Mouse (Mus musculus) heart, adult 2 months (tissue): ENCODE measurements around the gene Ccdc84. TPM values are rescaled to one million over a fixed set of nuclear protein-coding genes. Genes with fewer than 3 reads are reported as not detected.
"Not testable (repeated sequence)": the region's sequence is repeated elsewhere in the genome, so short reads cannot be mapped to it uniquely, and the experiment has no call there.

Experiments
- DNase-seq, 2 experiments: peaks; one replicate each; pipeline ENCODE4 v3.0.0; 2021
- H3K27ac ChIP-seq: fragments of 200-600 bp; 2 replicates; pipeline ENCODE4 v1.8.1; 2022
- H3K27me3 ChIP-seq: fragments of 200-500 bp; 2 replicates; pipeline ENCODE4 v1.6.1; 2012; ENCODE audit warnings: mild to moderate bottlenecking, low read length, inconsistent platforms, mixed read lengths; ENCODE audit not compliant: control insufficient read depth, insufficient read depth
- H3K36me3 ChIP-seq: fragments of 200-500 bp; 2 replicates; pipeline ENCODE4 v1.6.1; 2012; ENCODE audit warnings: low read length, inconsistent platforms; ENCODE audit not compliant: control insufficient read depth, insufficient read depth
- H3K4me1 ChIP-seq: fragments of 200-500 bp; 2 replicates; pipeline ENCODE4 v1.6.1; 2011; ENCODE audit warnings: low read length; ENCODE audit not compliant: control insufficient read depth, insufficient read depth
- H3K4me3 ChIP-seq: fragments of 200-600 bp; 2 replicates; pipeline ENCODE4 v1.8.1; 2022
- H3K79me2 ChIP-seq: fragments of 200-500 bp; replicated peaks from 2 replicates; pipeline ENCODE4 v1.6.1; 2012; ENCODE audit warnings: mild to moderate bottlenecking, inconsistent platforms, low read length, moderate library complexity, mixed read lengths; ENCODE audit not compliant: control insufficient read depth, insufficient read depth
- H3K9ac ChIP-seq: fragments of 200-500 bp; 2 replicates; pipeline ENCODE4 v1.6.1; 2012; ENCODE audit warnings: low read depth, mild to moderate bottlenecking, control low read depth, inconsistent platforms, low read length, mixed read lengths
- CTCF ChIP-seq: fragments of 200-600 bp; IDR thresholded peaks from 2 replicates; pipeline ENCODE4 v1.8.1; 2022; ENCODE audit warnings: antibody characterized with exemption, mild to moderate bottlenecking, moderate library complexity
- EP300 ChIP-seq: fragments of 200-500 bp; IDR thresholded peaks from 2 replicates; pipeline ENCODE4 v1.6.1; 2011; ENCODE audit warnings: low read depth, low read length, control low read depth; ENCODE audit not compliant: insufficient read depth
- POLR2A ChIP-seq: fragments of 200-500 bp; IDR thresholded peaks from 2 replicates; pipeline ENCODE4 v1.6.1; 2011; ENCODE audit warnings: mild to moderate bottlenecking, low read depth, low read length, control low read depth; ENCODE audit not compliant: insufficient read depth
- WGBS: fragments of 180-500 bp; shearing (Covaris S2); methylation state at CpG from one replicate; pipeline ENCODE4 v1.1.7; 2018; 5-methylcytosine and 5-hydroxymethylcytosine counted together
- intact Hi-C: fragments of 180-260 bp; cut with DNase I; formaldehyde crosslinking; loops from one replicate; pipeline ENCODE4 v1.15.1; 2025
- polyA plus RNA-seq: library from polyadenylated mRNA; depleted of rRNA; stranded (reverse); fragments of >200 nt; gene quantifications from 2 replicates; pipeline ENCODE4 v1.2.3, GENCODE M21; 2012
- total RNA-seq, 2 experiments: library from RNA; stranded (reverse); gene quantifications; 2 replicates each; pipeline ENCODE4 v1.2.3; 2021

Gene Ccdc84
- total and polyA plus RNA-seq, 3 experiments: 5.5 to 10.5 (median 5.7) TPM

DNA sequence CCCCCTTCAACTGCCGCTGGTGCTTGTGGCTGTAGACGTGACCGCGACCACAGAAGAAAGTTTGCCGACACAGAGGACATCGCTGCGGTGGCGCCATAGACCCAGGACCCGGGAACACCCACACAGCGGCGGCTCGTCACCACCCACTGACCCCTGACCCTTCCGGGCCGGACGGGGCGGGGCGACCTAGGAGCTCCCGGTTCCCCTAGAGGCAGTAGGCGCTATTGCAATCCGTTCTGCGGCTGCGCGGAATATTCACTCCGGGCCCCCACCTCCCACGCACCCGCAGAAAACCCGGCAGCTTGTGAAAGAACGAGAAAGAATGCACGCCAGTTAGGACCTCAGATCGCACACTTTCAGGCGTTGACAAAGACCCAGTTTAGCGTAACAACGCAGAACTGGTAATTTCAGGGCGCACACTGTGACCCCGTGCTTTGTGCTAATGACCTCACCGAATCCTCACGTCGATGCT lies 441 bp downstream of the Ccdc84 start:
- Histone ChIP-seq H3K4me3 (peak overlapping the region; percentile 86), H3K9ac (peak overlapping the region; percentile 78), H3K27me3 (no peaks in the 10 kb centered on the region), H3K36me3 (no peaks in the 10 kb centered on the region; the same call in 1 of the 2 replicates), H3K27ac (peak overlapping the region; percentile 88), H3K4me1 (peaks cover 3% of the 10 kb centered on the region), H3K79me2 (no peaks in the 10 kb centered on the region)
- intact Hi-C loops: no loop called here
- WGBS: under 1% methylated on average over 38 of the region's 38 CpGs
- TF ChIP-seq POLR2A (peak; percentile 78), CTCF (peak; percentile 98), EP300 (peak; percentile 49; the same call in 1 of the 2 replicates)
- peak; percentile 94 to 98 for DNase-seq

DNA sequence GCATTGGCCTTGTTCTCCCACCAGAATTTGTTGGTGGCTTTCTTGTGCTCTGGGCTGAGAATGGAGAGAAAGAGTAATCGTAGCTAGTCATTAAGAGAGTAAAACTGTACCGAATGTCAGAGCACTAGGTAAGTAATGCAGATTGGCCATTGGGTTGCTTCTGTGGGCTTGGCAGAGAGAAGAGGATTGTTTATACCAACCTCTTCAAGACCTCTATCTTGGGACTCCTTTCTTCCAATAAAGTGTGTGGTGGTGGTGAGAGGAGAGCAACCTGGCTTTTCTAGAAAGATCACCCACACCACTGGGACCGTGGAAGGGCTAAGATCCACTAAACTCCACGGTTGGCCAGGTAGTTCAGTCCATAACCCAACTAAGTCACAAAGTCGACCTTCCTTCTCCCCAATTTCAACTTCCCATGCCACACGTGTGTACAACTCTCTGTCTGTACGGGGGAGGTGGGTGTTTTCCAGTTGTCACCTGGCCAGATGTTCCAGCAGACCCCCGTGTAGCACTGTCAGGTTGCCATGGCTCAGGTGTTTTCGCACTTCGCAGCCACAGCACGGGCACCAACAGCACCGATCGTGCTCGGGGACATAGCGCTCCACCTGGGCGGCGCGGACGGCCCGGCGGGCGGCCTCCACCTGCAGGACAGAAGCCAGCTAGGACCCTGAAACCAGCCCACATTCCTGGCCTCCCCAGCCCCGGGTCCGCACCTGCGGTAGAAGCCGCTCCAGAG lies 1.0 kb downstream of the Ccdc84 start:
- peak overlapping the region; percentile 88 for H3K27ac ChIP-seq
- WGBS: 6% methylated on average over 26 of the region's 26 CpGs
- no peaks in the 10 kb centered on the region for H3K79me2 ChIP-seq
- H3K4me1 ChIP-seq: peaks cover 3% of the 10 kb centered on the region
- no peaks in the 10 kb centered on the region for H3K27me3 ChIP-seq
- no peaks in the 10 kb centered on the region; the same call in none of the 2 replicates for H3K36me3 ChIP-seq
- no peak for DNase-seq
- intact Hi-C loops: no loop called here
- H3K4me3 ChIP-seq: peak overlapping the region; percentile 86
- peak overlapping the region; percentile 78 for H3K9ac ChIP-seq
- TF ChIP-seq EP300 (no peak), CTCF (no peak), POLR2A (no peak)

DNA sequence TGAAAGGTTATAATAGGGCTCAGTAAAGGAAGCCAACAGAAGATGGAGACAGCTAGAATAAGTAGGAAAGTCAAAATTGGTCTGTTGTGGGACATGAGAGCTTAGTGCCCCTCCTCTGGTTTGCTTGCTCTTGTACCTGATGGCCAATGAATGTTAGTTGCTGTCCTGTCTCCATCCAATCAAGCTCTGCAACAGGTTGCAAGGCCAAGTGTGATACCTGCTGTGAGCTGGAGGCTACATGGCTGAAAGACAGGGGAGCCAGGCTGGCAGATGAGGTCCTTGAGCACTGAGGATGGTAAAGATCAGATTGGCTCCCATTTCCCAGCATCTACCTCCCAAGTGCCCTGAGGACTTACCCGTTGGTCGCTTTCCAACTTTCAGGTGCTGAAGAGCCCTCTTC lies 5.6 kb downstream of the Ccdc84 start:
- intact Hi-C loops: no loop called here
- Histone ChIP-seq H3K4me1 (peaks cover 3% of the 10 kb centered on the region), H3K79me2 (no peaks in the 10 kb centered on the region), H3K4me3 (no peak overlapping the region), H3K9ac (no peak overlapping the region), H3K27me3 (no peaks in the 10 kb centered on the region), H3K36me3 (peaks cover 12% of the 10 kb centered on the region), H3K27ac (no peak overlapping the region)
- 77% methylated on average over 2 of the region's 2 CpGs for WGBS
- TF ChIP-seq POLR2A: no peak
- no peak for TF ChIP-seq CTCF
- no peak for TF ChIP-seq EP300
- DNase-seq: no peak

DNA sequence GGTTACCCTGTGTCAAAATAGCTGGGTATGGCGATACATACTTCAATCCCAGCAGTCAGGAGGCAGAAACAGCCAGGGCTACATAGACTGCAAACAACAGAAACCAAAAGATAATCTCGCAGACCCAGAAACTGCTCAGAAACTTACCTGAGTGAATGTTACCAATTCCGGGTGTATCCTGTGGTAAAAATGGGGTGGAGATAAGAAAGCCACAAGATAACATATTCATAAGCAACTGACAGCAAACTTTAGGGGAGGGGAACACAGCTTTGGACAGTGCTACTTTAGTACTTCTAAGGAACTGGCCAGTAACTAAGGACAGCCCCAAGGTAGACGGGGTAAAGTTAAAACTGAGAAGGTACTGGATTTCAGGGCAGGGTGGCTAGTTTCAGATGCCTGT lies 6.1 kb downstream of the Ccdc84 start:
- Histone ChIP-seq H3K36me3 (peaks cover 12% of the 10 kb centered on the region), H3K4me1 (peaks cover 1% of the 10 kb centered on the region), H3K9ac (no peak overlapping the region), H3K27me3 (no peaks in the 10 kb centered on the region), H3K27ac (no peak overlapping the region), H3K4me3 (no peak overlapping the region), H3K79me2 (no peaks in the 10 kb centered on the region)
- DNase-seq: no peak
- 74% methylated on average over 4 of the region's 4 CpGs for WGBS
- intact Hi-C loops: no loop called here
- TF ChIP-seq CTCF: no peak
- no peak for TF ChIP-seq POLR2A
- TF ChIP-seq EP300: no peak

DNA sequence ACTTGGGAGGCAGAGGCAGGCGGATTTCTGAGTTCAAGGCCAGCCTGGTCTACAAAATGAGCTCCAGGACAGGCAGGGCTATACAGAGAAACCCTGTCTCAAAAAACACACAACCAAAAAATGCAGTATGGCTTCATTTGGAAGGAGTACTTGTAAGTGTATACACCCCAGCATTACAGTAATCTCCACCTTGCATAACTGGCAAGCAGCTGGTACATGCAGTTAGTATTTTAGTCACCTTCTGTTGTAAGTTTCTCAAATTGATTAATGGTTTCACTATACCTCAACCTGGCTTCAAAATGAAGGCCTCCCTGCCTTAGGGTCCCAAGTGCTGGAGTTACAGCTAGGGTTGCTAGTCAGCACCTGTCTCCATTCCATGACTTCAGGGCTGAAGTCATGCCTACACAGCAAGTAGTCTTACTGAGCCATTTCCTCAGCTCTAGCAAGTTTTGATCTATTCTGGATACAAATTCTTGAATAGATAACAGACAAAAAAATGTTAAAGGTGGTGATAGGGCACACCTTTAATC lies 6.7 kb downstream of the Ccdc84 start:
- no peak overlapping the region for H3K27ac ChIP-seq
- no peaks in the 10 kb centered on the region for H3K4me1 ChIP-seq
- no peak for DNase-seq
- peaks cover 12% of the 10 kb centered on the region for H3K36me3 ChIP-seq
- no peaks in the 10 kb centered on the region for H3K27me3 ChIP-seq
- 86% methylated on average over 1 of the region's 1 CpGs for WGBS
- TF ChIP-seq CTCF: no peak
- 0 out of 2 replicates have a peak, but pooled peaks have one; percentile 9 for TF ChIP-seq POLR2A
- intact Hi-C loops: no loop called here
- H3K4me3 ChIP-seq: no peak overlapping the region
- no peak overlapping the region for H3K9ac ChIP-seq
- H3K79me2 ChIP-seq: no peaks in the 10 kb centered on the region

DNA sequence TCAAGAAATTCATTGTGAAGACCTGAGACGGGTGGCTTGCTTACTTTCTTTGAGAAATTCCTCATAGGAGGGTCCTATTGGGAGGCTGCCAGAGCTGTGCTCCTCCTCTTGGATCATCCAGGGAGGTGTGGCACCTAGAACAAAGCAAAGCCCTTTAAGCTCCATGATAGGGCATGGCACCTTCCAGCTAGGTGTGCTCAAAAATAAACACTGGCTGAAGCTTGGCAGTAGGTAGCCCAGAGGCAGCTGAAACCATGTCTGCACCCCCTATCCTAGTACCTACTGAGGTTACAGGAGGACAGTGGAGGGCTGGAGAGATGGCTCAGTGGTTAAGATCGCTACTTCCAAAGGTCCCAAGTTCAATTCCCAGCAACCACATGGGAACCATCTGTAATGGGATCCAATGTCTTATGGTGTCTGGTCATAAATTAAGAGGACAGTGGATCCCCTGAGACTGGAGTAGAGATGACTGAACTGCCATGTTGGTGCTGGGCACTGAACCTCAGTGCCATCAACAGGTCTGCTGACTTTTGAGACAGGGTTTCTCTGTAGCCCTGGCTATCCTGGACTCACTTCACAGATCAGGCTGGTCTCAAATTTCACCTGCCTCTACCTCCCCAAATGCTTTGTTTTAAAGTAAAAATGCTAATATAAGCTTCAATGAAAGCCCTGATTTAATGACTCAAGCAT lies 7.6 kb downstream of the Ccdc84 start:
- intact Hi-C loops: no loop called here
- Histone ChIP-seq H3K27ac (no peak overlapping the region), H3K36me3 (peaks cover 12% of the 10 kb centered on the region), H3K9ac (no peak overlapping the region), H3K27me3 (no peaks in the 10 kb centered on the region), H3K79me2 (no peaks in the 10 kb centered on the region), H3K4me1 (peaks cover 1% of the 10 kb centered on the region; the same call in 1 of the 2 replicates), H3K4me3 (no peak overlapping the region)
- 78% methylated on average over 2 of the region's 2 CpGs for WGBS
- no peak for DNase-seq
- no peak for TF ChIP-seq POLR2A
- TF ChIP-seq EP300: no peak
- no peak for TF ChIP-seq CTCF

DNA sequence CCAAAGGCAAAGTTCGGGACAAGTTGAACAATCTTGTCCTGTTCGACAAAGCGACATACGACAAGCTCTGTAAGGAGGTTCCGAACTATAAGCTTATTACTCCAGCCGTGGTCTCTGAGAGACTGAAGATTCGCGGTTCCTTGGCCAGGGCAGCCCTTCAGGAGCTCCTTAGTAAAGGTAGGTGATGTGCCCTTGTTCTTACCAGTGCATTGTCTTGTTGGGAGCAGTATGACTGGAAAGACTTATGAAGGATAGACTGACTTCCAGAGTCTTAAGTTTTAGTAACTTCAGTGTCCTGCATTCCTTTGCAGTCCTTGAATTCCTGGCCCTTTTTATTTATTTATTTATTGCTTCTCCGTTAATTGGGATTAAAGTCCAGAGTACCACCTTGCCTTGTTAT lies 9.7 kb downstream of the Ccdc84 start:
- Histone ChIP-seq H3K36me3 (peaks cover 12% of the 10 kb centered on the region), H3K4me3 (peak overlapping the region; percentile 79; the same call in 1 of the 2 replicates)
- DNase-seq, H3K9ac ChIP-seq, H3K4me1 ChIP-seq, H3K79me2 ChIP-seq, H3K27ac ChIP-seq, intact Hi-C loops, H3K27me3 ChIP-seq: not testable (repeated sequence)
- WGBS: 72% methylated on average over 9 of the region's 9 CpGs
